Mouse (Mus musculus): Measurements from ENCODE around the gene Cdh1.

- TF ChIP-seq CTCF (IDR thresholded peaks at IDR 0.05; ENCODE audit: low read depth) (no peak), EP300 (IDR thresholded peaks at IDR 0.05; ENCODE audit: low read depth) (no peak)
Observed at GRCm38 (mm10) chr8:106606601-106607145, 3.5 kb downstream of the Cdh1 start.
